Mouse (Mus musculus) heart, embryonic 10.5 days (tissue): ENCODE measurements around the gene Lamb3. TPM values are rescaled to one million over a fixed set of nuclear protein-coding genes. Genes with fewer than 3 reads are reported as not detected.
A peak's percentile ranks its signal among the peaks of the same experiment; 100 is the strongest.

ENCODE experiments used
- DNase-seq: peaks from one replicate; pipeline ENCODE4 v3.0.0-alpha.2; 2017; ENCODE audit warnings: low spot score
- H3K27ac ChIP-seq: fragments of 300-500 bp; sonication (generic); 2 replicates; pipeline ENCODE4 v1.5.1; 2016; ENCODE audit warnings: mild to moderate bottlenecking
- H3K27me3 ChIP-seq: fragments of 300-500 bp; sonication (generic); 2 replicates; pipeline ENCODE4 v1.6.1; 2016; ENCODE audit warnings: mild to moderate bottlenecking; ENCODE audit not compliant: poor library complexity, insufficient read depth, severe bottlenecking
- H3K36me3 ChIP-seq: fragments of 300-500 bp; sonication (generic); 2 replicates; pipeline ENCODE4 v1.6.1; 2016; ENCODE audit warnings: mild to moderate bottlenecking, moderate library complexity
- H3K4me1 ChIP-seq: fragments of 300-500 bp; sonication (generic); 2 replicates; pipeline ENCODE4 v1.6.1; 2016; ENCODE audit warnings: mild to moderate bottlenecking
- H3K4me3 ChIP-seq: fragments of 300-500 bp; sonication (generic); 2 replicates; pipeline ENCODE4 v1.5.1; 2016; ENCODE audit warnings: mild to moderate bottlenecking, moderate library complexity
- H3K9me3 ChIP-seq: fragments of 300-500 bp; sonication (generic); 2 replicates; pipeline ENCODE4 v1.6.1; 2016; ENCODE audit warnings: mild to moderate bottlenecking, moderate library complexity
- WGBS: fragments of 180-500 bp; shearing (Covaris S2); methylation state at CpG from one replicate; pipeline ENCODE4 v1.1.7; 2016; 5-methylcytosine and 5-hydroxymethylcytosine counted together
- polyA plus RNA-seq: library from polyadenylated mRNA; unstranded; fragments of >200 nt; fragmentation: Nextera tagmentation; extraction: Ambion mirVana; gene quantifications from 2 replicates; pipeline ENCODE4 v1.2.1, GENCODE M21; 2016

Gene Lamb3
- polyA plus RNA-seq, 1 experiment from 2014 or later = 1.7 TPM

DNA sequence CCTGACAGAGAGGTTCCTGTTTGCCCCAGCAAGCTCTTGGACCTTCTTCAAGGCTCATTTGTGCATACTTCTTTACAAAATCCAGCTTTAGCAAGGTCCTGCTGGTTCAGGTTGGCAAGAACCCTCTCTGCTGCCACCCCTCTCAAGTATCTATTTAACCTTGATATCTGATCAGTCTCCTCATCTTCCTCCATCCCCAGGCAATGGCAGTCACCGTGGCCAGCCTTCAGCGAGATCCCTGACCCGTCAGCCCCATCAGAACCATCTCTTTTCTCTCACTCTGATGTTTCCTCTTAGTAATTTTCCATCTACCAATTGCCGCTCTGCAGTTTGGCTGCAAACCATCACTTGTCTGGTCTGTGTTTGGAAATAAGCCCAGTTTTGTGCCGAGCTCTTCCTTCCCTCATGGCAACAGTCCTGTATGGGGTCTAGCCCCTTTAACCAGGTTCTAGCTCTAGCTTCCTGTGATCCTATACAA, 49.2 kb downstream of the Lamb3 start:
- 54% methylated on average over 5 of the region's 5 CpGs for WGBS
- no peaks in the 10 kb centered on the region for H3K36me3 ChIP-seq
- H3K27me3 ChIP-seq = no peaks in the 10 kb centered on the region
- H3K9me3 ChIP-seq = no peaks in the 10 kb centered on the region
- H3K27ac ChIP-seq = no peak overlapping the region
- no peak overlapping the region for H3K4me3 ChIP-seq
- peaks cover 5% of the 10 kb centered on the region; the same call in 1 of the 2 replicates for H3K4me1 ChIP-seq
- no peak for DNase-seq

DNA sequence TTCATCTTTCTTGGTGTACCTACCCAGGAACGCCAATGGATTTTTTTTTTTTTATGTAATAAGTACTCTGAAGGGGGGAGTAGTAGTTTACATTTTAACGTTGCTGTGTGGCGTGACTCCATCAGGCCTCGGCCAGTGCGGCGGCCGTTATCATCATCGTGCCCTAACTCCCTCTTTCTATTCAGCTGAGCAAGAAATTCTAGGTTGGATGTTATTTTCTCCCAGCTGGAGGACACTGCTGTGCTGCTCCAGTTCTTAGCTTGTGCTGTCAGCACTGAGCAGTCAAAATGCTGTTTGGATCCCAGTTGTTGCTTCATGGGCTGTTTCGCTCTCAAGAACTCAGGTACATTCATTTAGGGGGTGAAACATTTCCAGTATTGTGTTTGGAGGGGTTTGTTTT, 52.1 kb downstream of the Lamb3 start:
- WGBS = 80% methylated on average over 9 of the region's 9 CpGs
- no peak for DNase-seq
- Histone ChIP-seq H3K36me3 (no peaks in the 10 kb centered on the region), H3K27me3 (no peaks in the 10 kb centered on the region), H3K9me3 (no peaks in the 10 kb centered on the region), H3K27ac (no peak overlapping the region), H3K4me1 (peaks cover 22% of the 10 kb centered on the region), H3K4me3 (no peak overlapping the region)

DNA sequence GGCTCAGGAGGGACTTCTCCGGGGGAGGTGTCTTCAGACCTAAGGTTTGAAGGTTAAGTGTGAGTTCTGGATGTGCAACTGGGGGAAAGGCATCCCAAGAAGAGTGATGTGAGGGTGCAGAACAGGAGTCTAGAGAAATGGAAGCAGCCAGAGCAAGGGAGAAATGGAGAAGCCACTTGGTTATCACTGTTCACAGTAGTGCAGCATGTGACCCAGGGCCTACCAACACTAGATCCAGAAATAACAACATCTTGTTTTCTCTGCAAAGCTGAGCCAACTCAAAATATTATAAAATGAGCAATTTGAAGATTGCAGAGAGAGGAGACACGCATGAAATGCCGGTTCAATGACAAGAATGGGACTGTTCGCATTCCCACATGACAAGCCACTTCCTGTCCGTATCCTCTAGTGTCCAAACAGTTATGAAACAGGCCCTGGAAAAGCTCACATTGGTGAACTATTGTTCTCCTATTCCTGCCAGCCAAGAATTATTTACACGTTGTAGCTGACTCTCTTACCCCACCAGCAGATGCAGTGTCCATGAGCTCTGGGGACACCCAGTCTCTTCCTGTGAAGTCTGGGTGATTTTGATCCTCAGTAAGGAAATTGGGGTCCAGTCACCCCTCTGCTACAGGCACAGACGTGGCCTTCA, 54.5 kb downstream of the Lamb3 start:
- Histone ChIP-seq H3K36me3 (no peaks in the 10 kb centered on the region), H3K4me3 (no peak overlapping the region), H3K9me3 (no peaks in the 10 kb centered on the region), H3K27me3 (no peaks in the 10 kb centered on the region), H3K27ac (no peak overlapping the region; the same call in 1 of the 2 replicates), H3K4me1 (peaks cover 22% of the 10 kb centered on the region)
- no peak for DNase-seq
- WGBS = 64% methylated on average over 7 of the region's 7 CpGs

DNA sequence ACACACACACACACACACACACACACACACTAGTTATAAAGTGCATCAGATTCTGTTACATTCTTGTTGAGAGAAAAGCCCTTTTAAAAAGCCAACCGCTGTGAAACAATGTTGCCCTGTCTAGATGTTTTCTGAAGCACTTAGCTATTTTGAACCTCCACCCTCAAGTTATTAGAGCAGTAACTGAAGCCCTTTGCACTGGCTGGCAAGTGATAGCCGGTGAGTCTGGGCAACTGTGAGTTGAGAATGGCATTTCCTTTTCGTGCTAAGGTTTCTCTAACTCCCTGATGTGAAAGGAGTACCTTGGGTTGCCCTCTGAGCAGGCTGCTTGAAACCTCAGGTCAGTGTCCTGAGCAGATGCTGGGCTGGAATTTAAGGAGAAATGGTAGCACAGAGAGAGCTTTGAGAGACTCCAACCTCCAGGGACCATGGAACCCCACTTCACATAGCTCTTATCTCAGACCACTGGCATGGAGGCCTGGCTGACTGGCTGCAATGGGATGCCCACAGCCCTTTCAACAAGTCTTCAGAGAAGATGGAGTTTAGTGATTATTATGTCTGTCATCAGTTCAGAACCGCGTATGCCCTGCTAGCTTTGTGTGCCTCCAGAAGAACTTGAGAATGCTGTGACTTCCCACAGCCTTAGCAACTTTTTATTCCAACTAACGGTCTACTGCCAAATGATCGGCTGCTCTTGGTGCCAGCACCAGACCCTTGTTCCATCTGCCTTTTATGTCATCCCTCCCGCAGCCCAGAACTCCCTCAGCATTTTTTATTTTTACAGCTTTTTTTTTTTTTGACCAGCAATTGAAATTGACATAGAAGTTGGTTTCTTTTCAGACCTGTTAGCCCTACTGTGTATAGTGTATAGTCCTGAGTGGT, 55.8 kb downstream of the Lamb3 start:
- H3K9me3 ChIP-seq = no peaks in the 10 kb centered on the region
- no peaks in the 10 kb centered on the region for H3K27me3 ChIP-seq
- no peaks in the 10 kb centered on the region for H3K36me3 ChIP-seq
- no peak for DNase-seq
- 67% methylated on average over 8 of the region's 8 CpGs for WGBS
- H3K4me1 ChIP-seq = peaks cover 22% of the 10 kb centered on the region
- H3K4me3 ChIP-seq = no peak overlapping the region
- 0 out of 2 replicates have a peak overlapping the region, but pooled peaks have one; percentile 39 for H3K27ac ChIP-seq

DNA sequence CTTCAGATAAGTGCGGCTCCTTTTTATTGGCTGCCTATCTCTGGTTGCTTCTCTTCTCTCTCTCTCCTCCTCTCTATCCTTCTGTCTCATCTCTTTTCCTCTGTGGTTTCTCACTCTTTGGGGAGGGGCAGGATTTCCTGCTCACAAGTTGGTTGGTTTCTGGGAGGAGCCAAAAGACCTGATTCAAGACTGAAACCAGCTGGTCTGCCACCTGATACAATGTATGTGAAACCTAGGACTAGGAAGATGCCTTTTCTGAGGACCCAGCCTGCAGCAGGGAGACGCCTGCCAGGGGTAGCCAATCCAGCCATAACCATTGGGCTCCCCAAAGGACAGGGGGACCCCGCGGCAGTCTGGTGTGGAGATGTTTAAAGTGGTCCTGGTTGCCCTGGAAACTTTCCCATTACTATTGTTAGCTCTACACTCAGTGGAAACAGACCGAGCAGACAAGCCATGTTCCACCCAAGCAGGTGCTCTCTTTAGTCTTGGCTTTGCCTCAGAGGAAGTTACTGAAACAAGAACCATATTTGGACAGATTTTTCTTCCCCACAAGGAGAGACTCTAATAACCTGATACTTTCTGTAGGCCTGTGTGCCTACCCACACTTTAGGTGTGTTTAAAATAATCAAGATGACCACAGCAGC, 56.6 kb downstream of the Lamb3 start, which contains the start of gene Hsd11b1:
Hsd11b1 (minus strand) TSS at position 121 of the 644 bp plus-strand sequence.
- no peaks in the 10 kb centered on the region for H3K9me3 ChIP-seq
- no peaks in the 10 kb centered on the region for H3K36me3 ChIP-seq
- no peak for DNase-seq
- H3K27me3 ChIP-seq = no peaks in the 10 kb centered on the region
- no peak within 1 kb of the TSS for H3K4me3 ChIP-seq
- 65% methylated on average over 5 of the region's 5 CpGs for WGBS
- 0 out of 2 replicates have a peak within 1 kb of the TSS, but pooled peaks have one; percentile 39 for H3K27ac ChIP-seq
- peaks cover 22% of the 10 kb centered on the region for H3K4me1 ChIP-seq

DNA sequence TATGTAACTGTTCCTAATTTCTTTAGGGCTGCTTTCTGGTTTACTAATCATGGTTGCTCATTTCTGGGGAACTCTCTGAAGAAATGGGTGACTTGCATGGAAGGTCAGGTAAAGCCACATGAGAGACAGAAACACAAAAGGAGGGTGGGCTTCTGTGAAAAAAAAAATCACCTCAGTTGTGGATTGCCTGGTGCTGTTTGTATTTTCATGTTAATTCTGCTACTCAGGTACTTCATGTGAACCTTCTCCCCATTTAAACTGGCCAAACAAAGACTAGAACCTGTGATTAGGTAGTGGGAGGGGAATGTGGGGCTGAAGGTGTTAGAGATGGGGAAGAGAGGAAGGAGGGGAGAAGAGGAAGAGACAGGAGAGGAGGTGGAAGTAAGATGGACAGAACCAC, 58.2 kb downstream of the Lamb3 start:
- H3K4me3 ChIP-seq = no peak overlapping the region
- no peak overlapping the region for H3K27ac ChIP-seq
- peaks cover 22% of the 10 kb centered on the region for H3K4me1 ChIP-seq
- no peaks in the 10 kb centered on the region for H3K36me3 ChIP-seq
- no peaks in the 10 kb centered on the region for H3K9me3 ChIP-seq
- no peak for DNase-seq
- H3K27me3 ChIP-seq = no peaks in the 10 kb centered on the region

DNA sequence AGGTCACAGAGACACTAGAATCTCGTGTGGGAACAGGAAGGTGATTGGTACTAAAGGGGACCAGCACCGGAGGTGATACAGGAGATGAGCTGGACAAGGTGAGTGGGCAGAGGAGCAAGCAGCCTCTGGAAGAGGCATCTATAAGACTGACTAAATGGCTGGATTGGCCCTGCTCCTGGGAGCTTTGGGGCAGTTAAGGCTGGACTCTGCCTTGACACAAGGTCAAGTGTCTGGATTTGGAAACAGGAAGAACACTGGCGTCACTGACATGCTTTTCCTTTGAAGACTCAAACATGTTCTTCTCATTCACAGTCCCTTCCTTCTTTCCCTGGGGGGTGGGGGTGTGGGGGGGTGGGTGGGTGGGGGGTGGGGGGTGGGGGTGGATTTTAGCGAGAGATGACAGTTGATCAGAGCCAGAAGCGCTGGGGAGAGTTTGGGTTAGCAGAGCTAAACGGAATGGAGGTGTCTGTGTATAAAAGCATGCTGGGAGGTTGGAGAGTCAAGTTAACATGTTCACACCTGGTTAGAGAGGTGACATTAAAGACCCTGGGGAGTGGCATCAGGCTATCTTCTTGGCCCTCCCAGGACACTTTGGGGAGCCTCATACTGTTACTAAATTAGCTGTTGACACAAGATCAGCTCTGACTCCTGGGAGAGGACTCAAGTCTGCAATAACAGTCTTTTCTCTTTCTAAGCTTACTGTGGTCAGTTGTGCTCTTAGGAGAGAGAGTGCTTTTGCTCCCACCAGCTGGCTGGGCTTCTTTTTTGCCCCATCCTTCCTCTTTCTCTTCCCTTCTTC, 63.7 kb downstream of the Lamb3 start:
- no peak for DNase-seq
- Histone ChIP-seq H3K27me3 (no peaks in the 10 kb centered on the region), H3K9me3 (no peaks in the 10 kb centered on the region), H3K27ac (peak overlapping the region; percentile 88), H3K36me3 (no peaks in the 10 kb centered on the region), H3K4me1 (peaks cover 33% of the 10 kb centered on the region), H3K4me3 (peak overlapping the region; percentile 55; the same call in 1 of the 2 replicates)
- WGBS = 26% methylated on average over 6 of the region's 6 CpGs

DNA sequence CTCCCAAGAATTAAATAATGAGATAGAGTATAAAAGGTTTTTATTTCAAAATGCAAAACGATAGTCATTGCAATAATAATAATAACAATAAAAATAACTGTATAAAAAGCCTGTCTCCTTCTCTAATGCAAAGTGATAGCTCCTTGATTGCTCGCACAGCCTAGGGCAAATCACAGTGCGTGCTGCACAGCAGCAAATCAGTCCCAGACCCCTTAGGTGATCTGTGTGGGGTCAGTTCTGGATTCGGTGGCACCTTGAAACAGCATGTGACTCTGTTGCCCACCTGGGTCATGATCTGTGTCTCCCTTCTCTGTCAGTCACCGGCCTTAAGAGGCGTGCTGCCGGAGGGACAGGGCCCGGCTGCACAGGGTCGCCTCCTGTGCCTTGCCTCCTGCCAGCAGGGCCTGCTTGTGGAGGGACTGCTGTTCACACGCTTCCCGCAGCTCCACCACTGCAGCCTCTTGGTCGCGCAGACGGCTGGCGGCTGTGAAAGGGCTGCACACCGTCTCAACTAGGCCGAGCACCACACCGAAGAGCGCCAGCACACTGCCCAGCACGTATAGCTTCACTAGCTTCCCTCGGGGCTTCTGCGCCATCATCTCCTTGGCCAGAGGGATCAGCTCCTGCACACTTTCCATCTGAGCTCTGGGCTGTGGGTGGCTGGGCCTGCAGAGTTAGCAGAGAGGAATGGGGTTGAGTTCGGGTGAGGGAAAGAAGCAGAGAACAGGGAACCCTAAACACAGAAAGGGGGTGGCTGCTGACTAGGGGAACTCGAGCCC, 64.8 kb downstream of the Lamb3 start:
- peak; percentile 80 for DNase-seq
- 11% methylated on average over 24 of the region's 24 CpGs for WGBS
- Histone ChIP-seq H3K4me1 (peaks cover 33% of the 10 kb centered on the region), H3K36me3 (no peaks in the 10 kb centered on the region), H3K4me3 (peak overlapping the region; percentile 55), H3K27ac (peak overlapping the region; percentile 88), H3K9me3 (no peaks in the 10 kb centered on the region), H3K27me3 (no peaks in the 10 kb centered on the region)

DNA sequence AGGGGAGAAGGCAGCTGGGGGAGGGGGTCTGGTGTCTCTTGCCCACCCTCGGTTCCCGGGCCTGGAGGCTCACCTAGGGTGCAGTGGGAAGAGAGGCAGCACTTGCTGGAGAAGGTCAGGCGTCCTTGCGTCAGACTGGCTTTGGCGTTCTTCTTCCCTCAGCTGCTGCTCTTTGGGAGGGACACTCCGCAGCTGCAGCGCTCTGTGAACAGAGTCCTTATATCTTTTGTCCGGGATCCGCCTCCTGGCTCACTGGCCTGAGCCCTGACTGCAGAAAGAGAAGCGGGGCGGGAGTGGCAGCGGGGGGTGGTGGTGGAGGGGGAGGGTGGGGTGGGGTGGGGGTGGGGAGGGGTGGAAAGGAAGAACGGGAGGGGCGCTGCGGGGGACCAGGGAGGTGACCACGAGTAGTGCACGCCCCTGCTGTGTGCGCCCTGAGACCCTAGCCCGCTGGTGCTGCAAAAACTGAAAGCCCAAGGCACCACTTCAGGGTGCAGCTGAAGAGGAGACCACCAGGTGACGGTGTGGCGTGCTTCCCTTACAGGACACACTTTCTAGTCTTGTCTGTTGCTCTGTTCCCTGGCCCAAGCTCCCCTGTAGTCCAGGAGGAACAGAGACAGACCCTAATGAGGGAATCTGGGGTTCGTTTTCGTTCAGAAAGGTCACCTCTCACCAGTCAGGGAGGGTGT, 65.6 kb downstream of the Lamb3 start, which contains the start of gene G0s2:
G0s2 (minus strand) TSS at position 302 of the 686 bp plus-strand sequence.
- Histone ChIP-seq H3K27ac (peak within 1 kb of the TSS; percentile 88), H3K4me1 (peaks cover 33% of the 10 kb centered on the region), H3K4me3 (peak within 1 kb of the TSS; percentile 55), H3K36me3 (no peaks in the 10 kb centered on the region), H3K27me3 (no peaks in the 10 kb centered on the region), H3K9me3 (no peaks in the 10 kb centered on the region)
- peak; percentile 91 for DNase-seq
- WGBS = 0% methylated on average over 21 of the region's 23 CpGs

DNA sequence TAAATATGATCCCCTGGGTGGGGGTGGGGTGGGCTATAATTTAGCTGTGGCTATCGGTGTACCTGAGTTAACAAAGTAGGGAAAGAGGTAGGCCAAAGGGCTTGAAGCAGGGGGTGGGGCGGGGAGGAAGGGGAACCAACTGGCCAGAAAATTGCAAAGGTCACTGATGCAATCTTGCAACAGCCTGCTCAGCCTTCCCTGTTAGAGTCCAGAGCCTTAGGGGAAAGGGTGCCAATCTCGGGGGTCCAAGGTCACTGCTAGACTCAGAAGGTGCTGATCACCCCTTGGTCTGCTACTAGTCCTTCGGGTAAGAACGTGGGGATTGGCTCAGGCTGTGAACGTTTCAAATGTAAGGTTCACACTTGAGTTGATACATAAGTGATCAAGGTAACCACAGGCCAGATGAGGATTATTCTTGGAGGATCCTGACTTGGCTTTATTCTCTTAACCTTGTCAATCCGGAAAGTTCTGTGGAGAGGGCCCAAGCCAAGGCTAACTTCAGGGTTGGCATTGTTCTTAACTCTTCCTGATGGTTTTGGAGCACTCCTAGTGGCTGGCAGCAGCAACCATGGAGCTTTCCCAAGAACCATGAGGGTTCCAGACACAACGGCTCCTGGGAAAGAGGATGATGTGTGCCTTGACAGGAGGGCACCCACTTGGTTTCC, 67.0 kb downstream of the Lamb3 start:
- 80% methylated on average over 8 of the region's 8 CpGs for WGBS
- H3K27me3 ChIP-seq = no peaks in the 10 kb centered on the region
- peaks cover 40% of the 10 kb centered on the region for H3K4me1 ChIP-seq
- no peaks in the 10 kb centered on the region for H3K9me3 ChIP-seq
- H3K4me3 ChIP-seq = no peak overlapping the region
- no peak overlapping the region; the same call in 1 of the 2 replicates for H3K27ac ChIP-seq
- H3K36me3 ChIP-seq = no peaks in the 10 kb centered on the region
- DNase-seq = no peak
